Mouse (Mus musculus): Measurements from ENCODE around the gene B9d2. TPM values are rescaled to one million over a fixed set of nuclear protein-coding genes. Genes with fewer than 3 reads are reported as not detected.
"Not testable (repeated sequence)": the region's sequence is repeated elsewhere in the genome, so short reads cannot be mapped to it uniquely, and the experiment has no call there.

The B9d2 gene
- polyA plus RNA-seq, 1 experiment from 2014 or later = 47.3 TPM

- H3K27me3 ChIP-seq (replicated peaks) = no peaks in the 10 kb centered on the region
- peak overlapping the region; percentile 8; the same call in 1 of the 2 replicates for H3K4me2 ChIP-seq
- no peak overlapping the region for H3K4me3 ChIP-seq
- peaks cover 17% of the 10 kb centered on the region for H3K4me1 ChIP-seq
- 7% methylated on average over 6 of the region's 7 CpGs for WGBS
- no peak overlapping the region for H3K27ac ChIP-seq
- H3K9me3 ChIP-seq = no peaks in the 10 kb centered on the region
- H3K36me3 ChIP-seq (replicated peaks) = peaks cover 24% of the 10 kb centered on the region
- ATAC-seq (replicated peaks) = peak; percentile 28; the same call in 1 of the 2 replicates
- peak overlapping the region; percentile 34; the same call in 1 of the 2 replicates for H3K9ac ChIP-seq
Measured at GRCm38 (mm10) chr7:25710519-25711130, 30.0 kb downstream of the B9d2 start.

GRCm38 (mm10) chr7:25711165-25711564 is 30.6 kb downstream of the B9d2 start:
- no peak overlapping the region for H3K4me3 ChIP-seq
- no peak overlapping the region for H3K9ac ChIP-seq
- H3K4me1 ChIP-seq = peaks cover 17% of the 10 kb centered on the region
- ATAC-seq (replicated peaks) = no peak
- H3K9me3 ChIP-seq = no peaks in the 10 kb centered on the region
- no peak overlapping the region for H3K27ac ChIP-seq
- WGBS = 60% methylated on average over 5 of the region's 5 CpGs
- no peaks in the 10 kb centered on the region for H3K27me3 ChIP-seq (replicated peaks)
- H3K36me3 ChIP-seq (replicated peaks) = peaks cover 29% of the 10 kb centered on the region
- no peak overlapping the region for H3K4me2 ChIP-seq

- H3K4me3 ChIP-seq = no peak overlapping the region
- H3K9ac ChIP-seq = no peak overlapping the region
- 32% methylated on average over 7 of the region's 7 CpGs for WGBS
- H3K36me3 ChIP-seq (replicated peaks) = peaks cover 30% of the 10 kb centered on the region
- no peaks in the 10 kb centered on the region for H3K27me3 ChIP-seq (replicated peaks)
- no peak overlapping the region for H3K27ac ChIP-seq
- no peak overlapping the region for H3K4me2 ChIP-seq
- H3K9me3 ChIP-seq = no peaks in the 10 kb centered on the region
- ATAC-seq (replicated peaks) = 0 out of 2 replicates have a peak, but pooled peaks have one; percentile 15
- H3K4me1 ChIP-seq = peaks cover 17% of the 10 kb centered on the region
Measured at GRCm38 (mm10) chr7:25711731-25712197, 31.2 kb downstream of the B9d2 start.

- H3K27ac ChIP-seq = no peak overlapping the region
- peaks cover 30% of the 10 kb centered on the region for H3K36me3 ChIP-seq (replicated peaks)
- no peak for ATAC-seq (replicated peaks)
- H3K4me1 ChIP-seq = peaks cover 25% of the 10 kb centered on the region
- H3K9ac ChIP-seq = no peak overlapping the region
- H3K4me3 ChIP-seq = no peak overlapping the region
- WGBS = 96% methylated on average over 9 of the region's 9 CpGs
- H3K4me2 ChIP-seq = no peak overlapping the region
- no peaks in the 10 kb centered on the region for H3K27me3 ChIP-seq (replicated peaks)
- H3K9me3 ChIP-seq = no peaks in the 10 kb centered on the region
Measured at GRCm38 (mm10) chr7:25712801-25713200, 32.2 kb downstream of the B9d2 start.

- peaks cover 36% of the 10 kb centered on the region for H3K4me1 ChIP-seq
- no peak overlapping the region for H3K4me3 ChIP-seq
- H3K27me3 ChIP-seq (replicated peaks) = no peaks in the 10 kb centered on the region
- peaks cover 30% of the 10 kb centered on the region for H3K36me3 ChIP-seq (replicated peaks)
- no peak overlapping the region for H3K9ac ChIP-seq
- 96% methylated on average over 8 of the region's 8 CpGs for WGBS
- no peak for ATAC-seq (replicated peaks)
- H3K27ac ChIP-seq = no peak overlapping the region
- H3K9me3 ChIP-seq = no peaks in the 10 kb centered on the region
- no peak overlapping the region for H3K4me2 ChIP-seq
Measured at GRCm38 (mm10) chr7:25714581-25714980, 34.0 kb downstream of the B9d2 start.

- Histone ChIP-seq H3K27me3 (replicated peaks) (no peaks in the 10 kb centered on the region), H3K9ac (no peak overlapping the region), H3K9me3 (no peaks in the 10 kb centered on the region), H3K4me2 (no peak overlapping the region), H3K4me3 (no peak overlapping the region), H3K36me3 (replicated peaks) (peaks cover 34% of the 10 kb centered on the region), H3K27ac (no peak overlapping the region), H3K4me1 (peaks cover 27% of the 10 kb centered on the region)
- WGBS = 97% methylated on average over 22 of the region's 22 CpGs
- no peak for ATAC-seq (replicated peaks)
Measured at GRCm38 (mm10) chr7:25715731-25716271, 35.2 kb downstream of the B9d2 start.

- H3K9ac ChIP-seq = no peak overlapping the region
- H3K9me3 ChIP-seq = no peaks in the 10 kb centered on the region
- H3K36me3 ChIP-seq (replicated peaks) = peaks cover 43% of the 10 kb centered on the region
- H3K27me3 ChIP-seq (replicated peaks) = no peaks in the 10 kb centered on the region
- 93% methylated on average over 3 of the region's 3 CpGs for WGBS
- peak overlapping the region; percentile 72; the same call in 1 of the 2 replicates for H3K4me2 ChIP-seq
- H3K4me3 ChIP-seq = 0 out of 2 replicates have a peak overlapping the region, but pooled peaks have one; percentile 76
- no peak for ATAC-seq (replicated peaks)
- H3K4me1 ChIP-seq = peaks cover 23% of the 10 kb centered on the region
- H3K27ac ChIP-seq = no peak overlapping the region
Measured at GRCm38 (mm10) chr7:25717478-25717877, 36.9 kb downstream of the B9d2 start.

GRCm38 (mm10) chr7:25718788-25719417 is 38.3 kb downstream of the B9d2 start, which contains the start of gene Ccdc97:
TSS of gene Ccdc97 (minus strand) at chr7:25719088.
- ATAC-seq (replicated peaks) = peak; percentile 89
- H3K27ac ChIP-seq = peak within 1 kb of the TSS; percentile 83
- WGBS = 5% methylated on average over 32 of the region's 32 CpGs
- H3K9me3 ChIP-seq = no peaks in the 10 kb centered on the region
- H3K4me1 ChIP-seq = peaks cover 23% of the 10 kb centered on the region
- no peaks in the 10 kb centered on the region for H3K27me3 ChIP-seq (replicated peaks)
- H3K4me2 ChIP-seq = peak within 1 kb of the TSS; percentile 72
- H3K36me3 ChIP-seq (replicated peaks) = peaks cover 50% of the 10 kb centered on the region
- peak within 1 kb of the TSS; percentile 76 for H3K4me3 ChIP-seq
- peak within 1 kb of the TSS; percentile 61 for H3K9ac ChIP-seq

- WGBS = 62% methylated on average over 10 of the region's 10 CpGs
- peaks cover 23% of the 10 kb centered on the region for H3K4me1 ChIP-seq
Measured at GRCm38 (mm10) chr7:25719761-25720610, 39.4 kb downstream of the B9d2 start.

GRCm38 (mm10) chr7:25720760-25721159 is 40.2 kb downstream of the B9d2 start:
- no peaks in the 10 kb centered on the region for H3K9me3 ChIP-seq
- H3K36me3 ChIP-seq (replicated peaks) = peaks cover 50% of the 10 kb centered on the region
- H3K27me3 ChIP-seq (replicated peaks) = no peaks in the 10 kb centered on the region
- H3K27ac ChIP-seq = no peak overlapping the region
- no peak for ATAC-seq (replicated peaks)
- H3K4me1 ChIP-seq = peaks cover 23% of the 10 kb centered on the region
- no peak overlapping the region for H3K9ac ChIP-seq
- no peak overlapping the region for H3K4me2 ChIP-seq
- WGBS = 94% methylated on average over 5 of the region's 5 CpGs
- H3K4me3 ChIP-seq = no peak overlapping the region

More at GRCm38 (mm10) chr7:25719761-25720610, 39.4 kb downstream of the B9d2 start:
- Histone ChIP-seq H3K36me3 (replicated peaks) (peaks cover 50% of the 10 kb centered on the region), H3K27ac (peak overlapping the region; percentile 41; the same call in 1 of the 2 replicates), H3K4me2 (peak overlapping the region; percentile 72; the same call in 1 of the 2 replicates), H3K27me3 (replicated peaks) (no peaks in the 10 kb centered on the region), H3K9ac (no peak overlapping the region), H3K9me3 (no peaks in the 10 kb centered on the region), H3K4me3 (no peak overlapping the region)
- ATAC-seq (replicated peaks) = peak; percentile 51; the same call in 1 of the 2 replicates

GRCm38 (mm10) chr7:25721776-25722175 is 41.2 kb downstream of the B9d2 start:
- H3K9me3 ChIP-seq; H3K4me3 ChIP-seq; H3K27ac ChIP-seq; H3K27me3 ChIP-seq (replicated peaks); H3K4me2 ChIP-seq; H3K9ac ChIP-seq; ATAC-seq (replicated peaks): not testable (repeated sequence)
- Histone ChIP-seq H3K4me1 (peaks cover 23% of the 10 kb centered on the region), H3K36me3 (replicated peaks) (peaks cover 56% of the 10 kb centered on the region)

GRCm38 (mm10) chr7:25725886-25726285 is 45.3 kb downstream of the B9d2 start:
- no peak overlapping the region for H3K4me2 ChIP-seq
- H3K27ac ChIP-seq = no peak overlapping the region
- peaks cover 87% of the 10 kb centered on the region for H3K36me3 ChIP-seq (replicated peaks)
- no peak for ATAC-seq (replicated peaks)
- 88% methylated on average over 19 of the region's 19 CpGs for WGBS
- H3K4me3 ChIP-seq = no peak overlapping the region
- H3K9me3 ChIP-seq = no peaks in the 10 kb centered on the region
- no peaks in the 10 kb centered on the region for H3K4me1 ChIP-seq
- no peaks in the 10 kb centered on the region for H3K27me3 ChIP-seq (replicated peaks)
- no peak overlapping the region for H3K9ac ChIP-seq

Data from midbrain, embryonic 15.5 days (tissue).